Mouse (Mus musculus) cerebellum, adult 18-20 months (tissue): ENCODE results near the gene Kank1.
A peak's percentile ranks its signal among the peaks of the same experiment; 100 is the strongest.

ENCODE experiments used
- DNase-seq, 2 experiments: peaks; one replicate each; pipeline ENCODE4 v3.0.0; 2021

The Kank1 gene

GRCm38 (mm10) chr19:25315458-25315889 is 78.7 kb downstream of the Kank1 start:
- peak in 1 of 2 experiments; percentile 3 for DNase-seq

- DNase-seq = no peak
Observed at GRCm38 (mm10) chr19:25315993-25316392, 79.2 kb downstream of the Kank1 start.

- no peak for DNase-seq
Observed at GRCm38 (mm10) chr19:25324265-25324664, 87.5 kb downstream of the Kank1 start.

GRCm38 (mm10) chr19:25325113-25326001 is 88.6 kb downstream of the Kank1 start:
- no peak for DNase-seq

DNA sequence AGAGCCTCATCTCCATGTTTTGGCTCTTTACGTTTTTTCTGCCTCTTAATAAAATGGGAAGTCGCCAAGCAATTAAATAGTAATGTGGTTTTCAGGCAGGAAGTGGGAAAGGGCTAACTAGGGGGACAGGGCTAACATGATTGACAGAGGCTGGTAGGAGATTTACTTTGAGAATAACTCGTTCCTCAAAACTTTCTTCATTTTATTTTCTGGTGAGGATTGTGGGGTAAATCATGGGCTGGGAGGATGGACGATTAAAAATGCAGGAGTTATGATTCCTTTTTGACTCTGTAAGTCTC is 89.2 kb downstream of the Kank1 start:
- no peak for DNase-seq

GRCm38 (mm10) chr19:25327633-25328032 is 90.9 kb downstream of the Kank1 start:
- DNase-seq = no peak

- peak; percentile 15 to 35 for DNase-seq
Observed at GRCm38 (mm10) chr19:25334360-25334759, 97.6 kb downstream of the Kank1 start.

GRCm38 (mm10) chr19:25336731-25337130 is 100.0 kb downstream of the Kank1 start:
- no peak for DNase-seq

GRCm38 (mm10) chr19:25340630-25341620 is 104.2 kb downstream of the Kank1 start:
- peak in 1 of 2 experiments; percentile 4 for DNase-seq

DNA sequence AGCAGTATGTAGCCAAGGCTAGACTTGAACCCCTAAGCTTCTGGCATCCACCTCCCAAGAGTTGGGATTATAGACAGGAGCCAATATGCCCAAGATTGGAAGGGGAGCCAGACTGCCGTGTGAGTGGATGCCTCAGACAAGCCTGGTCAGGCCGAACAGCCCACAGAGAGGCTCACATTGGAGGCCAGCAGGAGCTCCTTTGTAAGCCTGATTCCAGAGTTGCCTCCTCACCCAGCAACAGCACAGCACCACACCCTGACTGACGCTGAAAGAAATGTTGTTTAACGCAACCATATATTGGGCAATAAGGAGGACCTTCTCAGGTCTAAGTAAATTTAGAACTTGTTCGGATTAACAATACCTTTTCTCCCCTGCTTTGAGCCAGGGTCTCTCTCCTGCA is 105.3 kb downstream of the Kank1 start:
- no peak for DNase-seq

DNA sequence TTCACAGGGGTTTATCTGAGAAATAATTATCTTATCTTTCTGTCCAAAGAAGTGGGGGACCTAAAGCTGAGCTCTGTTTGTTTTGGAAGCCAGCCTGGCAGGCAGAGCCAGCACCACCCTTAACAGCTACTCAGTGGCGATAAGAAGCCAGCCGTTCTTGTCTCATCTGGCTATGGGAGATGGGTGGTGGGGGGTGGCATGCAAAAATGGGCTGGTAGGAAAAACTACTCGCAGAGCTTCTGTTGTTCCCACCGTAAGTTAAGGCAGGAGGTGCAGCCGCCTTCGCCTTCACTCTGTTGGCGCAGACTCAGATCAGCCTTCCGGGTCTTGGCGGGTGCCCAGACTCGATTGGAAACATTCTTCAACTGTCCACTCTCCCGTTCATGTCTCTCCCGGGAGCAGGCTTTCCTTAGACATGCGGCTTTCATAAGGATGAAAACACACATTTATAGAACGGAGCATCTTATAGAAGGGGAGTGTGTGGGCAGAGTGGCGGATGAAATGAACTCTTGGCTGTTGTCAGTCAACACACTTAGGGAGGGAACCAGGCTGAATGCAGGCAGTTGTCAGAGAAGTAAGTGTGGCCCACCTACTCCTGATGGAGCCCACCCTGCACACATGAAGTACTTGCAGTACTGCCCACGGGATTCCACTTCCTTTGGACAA is 107.0 kb downstream of the Kank1 start:
- DNase-seq = no peak

GRCm38 (mm10) chr19:25344371-25344770 is 107.6 kb downstream of the Kank1 start:
- DNase-seq = no peak

GRCm38 (mm10) chr19:25345972-25346371 is 109.2 kb downstream of the Kank1 start:
- DNase-seq = no peak

GRCm38 (mm10) chr19:25347515-25347914 is 110.7 kb downstream of the Kank1 start:
- DNase-seq = no peak

GRCm38 (mm10) chr19:25351257-25351955 is 114.6 kb downstream of the Kank1 start:
- DNase-seq = no peak

- DNase-seq = no peak
Observed at GRCm38 (mm10) chr19:25357094-25357493, 120.3 kb downstream of the Kank1 start.

GRCm38 (mm10) chr19:25358486-25359120 is 121.8 kb downstream of the Kank1 start:
- DNase-seq = no peak

- no peak for DNase-seq
Observed at GRCm38 (mm10) chr19:25360571-25361029, 123.8 kb downstream of the Kank1 start.

DNA sequence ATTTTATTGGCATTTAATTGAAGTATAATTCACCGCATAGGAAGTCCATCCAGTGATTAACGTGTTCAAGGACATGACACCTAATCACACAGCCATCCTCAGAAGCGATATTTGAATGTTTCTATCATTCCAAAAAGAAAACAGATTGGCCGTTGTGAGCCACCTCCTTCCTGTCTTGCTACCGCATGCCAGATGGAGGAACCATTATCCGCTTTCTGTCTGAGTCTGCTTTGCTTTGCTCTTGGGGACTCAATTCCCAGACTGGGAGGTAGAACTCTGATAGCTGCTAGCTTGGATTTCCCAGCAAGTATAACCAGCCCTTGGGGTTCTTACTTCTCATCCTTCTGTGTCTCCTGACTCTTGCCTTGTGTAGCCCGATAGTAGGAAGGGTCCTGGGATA is 125.2 kb downstream of the Kank1 start:
- DNase-seq = no peak

DNA sequence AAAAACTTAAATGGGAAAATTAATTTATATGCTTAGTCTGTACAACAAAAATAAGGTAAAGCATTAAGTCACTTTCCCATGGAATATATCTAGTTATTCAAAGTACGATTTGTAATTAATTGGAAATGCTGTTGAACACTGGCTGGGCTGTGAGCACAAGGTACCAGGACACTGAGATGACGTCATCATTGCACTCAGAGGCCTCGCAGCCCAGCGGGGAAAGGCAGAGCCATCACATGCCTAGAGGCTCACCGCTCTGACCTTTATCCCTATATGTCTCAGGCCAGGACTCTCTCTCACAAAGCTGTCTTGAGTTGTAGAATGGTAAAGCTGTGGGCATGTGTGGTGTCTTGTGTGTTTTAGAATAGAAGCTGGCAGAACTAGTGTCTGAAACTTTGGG is 128.9 kb downstream of the Kank1 start:
- DNase-seq = no peak

- no peak for DNase-seq
Observed at GRCm38 (mm10) chr19:25366620-25367019, 129.8 kb downstream of the Kank1 start.

GRCm38 (mm10) chr19:25370428-25370827 is 133.7 kb downstream of the Kank1 start:
- DNase-seq = no peak
